Mouse (Mus musculus): ENCODE measurements around the gene Herc6.
"Not testable (repeated sequence)": the region's sequence is repeated elsewhere in the genome, so short reads cannot be mapped to it uniquely, and the experiment has no call there.

Herc6 gene

DNA sequence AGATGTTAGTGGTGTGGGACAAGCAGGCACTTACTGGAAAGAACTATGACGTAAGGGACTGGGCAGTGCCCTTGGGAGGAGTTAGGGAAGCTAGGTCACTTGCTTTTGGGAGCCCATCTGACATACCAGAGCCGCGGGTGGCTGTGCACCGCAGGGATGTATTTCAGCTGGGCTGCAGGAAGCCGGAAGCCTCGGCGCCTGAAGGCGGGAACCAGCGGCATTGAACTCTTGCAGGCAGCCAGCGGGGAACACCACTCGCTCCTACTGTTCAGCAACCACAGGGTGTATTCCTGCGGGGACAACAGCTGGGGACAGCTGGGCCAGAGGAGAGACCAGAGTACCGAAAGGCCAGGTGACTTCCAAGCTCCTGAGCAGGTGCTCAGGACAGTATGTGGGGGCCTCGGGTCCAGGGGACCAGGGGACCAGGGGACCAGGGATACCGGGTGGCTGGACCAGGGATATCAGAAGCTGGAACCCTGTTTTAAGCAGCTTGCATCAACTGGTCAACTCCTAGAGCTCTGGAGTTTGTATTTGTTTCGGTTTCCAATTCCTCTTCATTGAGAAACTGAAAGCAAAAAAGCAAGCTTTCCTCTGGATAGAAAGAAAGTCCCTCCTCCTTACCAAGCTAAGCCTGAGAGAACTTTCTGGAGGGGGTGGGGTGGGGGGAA is at the start of gene Herc6:
Gene Herc6 (plus strand): TSS at position 120 of the 668 bp plus-strand sequence.
- DNase-seq (ENCODE audit: low read depth): peak; percentile 40

DNA sequence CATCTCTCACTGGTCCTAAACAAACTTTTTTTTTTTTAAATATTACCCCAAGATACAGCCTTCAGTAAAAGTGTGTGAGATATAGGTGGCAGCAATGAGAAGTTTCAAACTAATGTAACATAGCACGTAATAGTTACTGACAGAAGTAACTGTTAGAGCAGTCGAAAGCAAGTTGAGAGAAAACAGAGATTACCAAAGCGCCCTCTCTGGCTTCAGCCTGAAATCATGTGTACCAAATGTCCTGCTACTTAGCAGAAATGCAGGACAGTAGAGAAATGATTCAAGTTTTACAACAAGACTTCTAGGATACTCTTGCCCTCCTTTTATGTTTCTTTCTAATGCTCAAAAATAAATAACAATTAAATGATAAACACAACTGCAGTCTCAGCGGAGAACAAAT is 49.8 kb upstream of the Herc6 start:
- no peak for DNase-seq (ENCODE audit: low read depth)

DNA sequence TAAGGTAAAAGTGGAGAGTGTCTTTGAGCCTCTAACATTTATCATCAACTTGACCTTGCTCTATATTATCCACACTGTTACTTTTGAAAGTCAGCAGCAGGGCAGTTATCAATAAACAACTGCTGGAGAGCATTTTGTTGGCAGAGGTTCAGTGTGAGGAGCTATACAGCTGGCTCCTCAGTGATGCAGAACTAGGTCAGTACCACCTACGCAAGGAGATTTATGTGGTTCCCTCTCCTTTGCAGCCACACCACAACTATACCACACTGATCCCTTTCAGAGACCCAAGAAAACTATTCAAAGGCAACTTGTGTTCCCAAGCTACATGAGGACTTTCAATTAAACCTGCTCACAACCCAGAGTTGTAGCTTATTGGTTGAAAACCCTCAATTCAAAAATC is 49.4 kb upstream of the Herc6 start:
- DNase-seq (ENCODE audit: low read depth): no peak

DNA sequence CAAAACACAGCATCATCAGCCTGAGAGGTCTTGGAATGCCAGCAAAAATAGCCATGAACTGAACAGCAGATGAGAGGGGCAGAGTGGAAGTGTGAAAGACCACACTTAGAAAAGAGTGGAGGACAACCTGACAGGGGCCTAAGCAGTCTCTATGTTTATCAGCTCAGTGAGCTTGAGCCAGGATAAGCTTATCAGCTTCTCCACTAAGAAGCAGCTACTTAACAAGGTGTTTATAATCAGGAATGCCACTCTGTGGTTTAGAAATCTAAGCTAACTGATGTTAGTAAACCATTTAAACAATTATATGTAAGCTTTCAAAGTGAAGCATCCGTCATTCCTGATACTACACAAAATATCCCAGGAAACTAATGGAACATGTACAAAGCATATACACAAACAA is 48.8 kb upstream of the Herc6 start:
- DNase-seq (ENCODE audit: low read depth): no peak

- no peak for DNase-seq (ENCODE audit: low read depth)
Observed at GRCm38 (mm10) chr6:57533410-57533809, 47.4 kb upstream of the Herc6 start.

DNA sequence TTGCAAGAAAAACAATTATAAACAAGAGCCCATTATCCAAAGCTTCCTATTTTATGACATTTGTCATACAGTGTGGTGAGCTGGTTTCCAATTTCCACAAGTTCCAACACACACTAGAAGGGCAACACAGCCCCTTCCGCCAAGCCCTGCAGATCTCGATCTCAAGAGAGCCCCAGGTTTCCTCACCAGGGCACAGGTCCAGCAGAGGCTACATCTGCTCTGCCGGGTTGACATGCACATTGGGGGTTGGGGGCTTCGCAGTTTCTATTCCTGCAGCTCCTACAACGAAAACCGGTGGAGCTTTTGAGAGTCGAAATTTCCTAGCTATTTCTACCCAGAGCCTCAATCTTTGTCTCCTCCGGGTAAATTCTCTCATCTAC is 46.6 kb upstream of the Herc6 start:
- DNase-seq (ENCODE audit: low read depth): no peak

DNA sequence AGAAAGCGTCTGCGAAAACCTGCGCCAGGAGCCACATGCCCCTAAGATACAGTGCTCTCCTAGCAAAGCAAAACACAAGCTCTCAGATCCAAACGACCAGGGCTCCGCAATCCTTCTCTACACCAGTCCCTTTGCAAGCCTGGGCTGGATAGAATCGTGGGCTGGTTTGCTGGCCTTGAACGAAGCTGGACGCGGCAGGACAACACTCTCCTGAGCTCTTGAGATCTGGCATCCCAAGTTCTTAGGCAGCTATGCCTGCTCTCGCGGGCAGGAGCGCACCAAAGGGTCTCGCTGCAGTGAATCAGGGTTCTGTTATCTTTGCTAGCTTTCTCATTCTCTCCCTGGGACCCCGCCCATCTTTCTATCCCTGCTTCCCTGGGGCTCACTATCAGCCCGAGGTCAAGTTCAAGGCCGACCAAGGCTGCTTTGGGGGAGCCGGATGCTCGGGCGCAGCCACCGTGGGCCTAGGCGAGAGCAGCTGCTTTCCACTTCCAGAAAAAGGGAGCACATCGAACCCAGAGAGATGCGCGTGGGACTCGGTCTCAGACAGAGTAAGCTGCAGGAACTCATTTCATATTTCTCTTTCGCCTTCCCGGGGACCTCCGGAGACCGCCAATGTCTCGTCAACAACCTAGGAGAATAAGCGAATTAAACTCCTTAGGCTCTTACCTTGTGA is 46.1 kb upstream of the Herc6 start:
- DNase-seq (ENCODE audit: low read depth): no peak

DNA sequence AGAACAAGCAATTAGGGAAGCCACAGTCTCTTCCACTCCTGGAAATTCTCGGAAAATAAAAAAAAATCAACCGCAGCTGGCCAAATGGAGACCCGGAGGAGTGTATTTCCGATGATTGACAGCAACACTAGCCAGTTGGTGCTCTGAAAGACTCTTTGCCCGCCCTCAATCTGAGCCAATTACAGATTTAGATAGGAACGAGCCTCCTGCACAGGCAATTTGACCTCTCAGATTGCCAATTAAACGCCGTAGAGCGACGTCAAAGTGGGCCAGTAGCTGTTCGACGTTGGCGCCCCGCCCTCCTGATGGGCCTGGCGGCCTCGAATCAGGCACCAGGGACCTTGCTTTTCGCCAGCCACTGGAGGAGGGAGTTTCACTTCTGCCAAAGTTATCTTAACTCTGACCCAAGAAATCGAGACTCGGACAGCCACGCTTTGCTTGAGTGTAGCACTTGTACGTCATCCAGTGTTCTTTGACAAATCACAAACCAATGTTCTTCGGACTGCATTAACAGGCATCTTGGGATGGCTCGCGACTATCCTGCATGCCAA is 45.3 kb upstream of the Herc6 start, which contains the start of gene Ppm1k:
Gene Ppm1k (minus strand): TSS at position 83 of the 551 bp plus-strand sequence.
- peak; percentile 100 for DNase-seq (ENCODE audit: low read depth)

DNA sequence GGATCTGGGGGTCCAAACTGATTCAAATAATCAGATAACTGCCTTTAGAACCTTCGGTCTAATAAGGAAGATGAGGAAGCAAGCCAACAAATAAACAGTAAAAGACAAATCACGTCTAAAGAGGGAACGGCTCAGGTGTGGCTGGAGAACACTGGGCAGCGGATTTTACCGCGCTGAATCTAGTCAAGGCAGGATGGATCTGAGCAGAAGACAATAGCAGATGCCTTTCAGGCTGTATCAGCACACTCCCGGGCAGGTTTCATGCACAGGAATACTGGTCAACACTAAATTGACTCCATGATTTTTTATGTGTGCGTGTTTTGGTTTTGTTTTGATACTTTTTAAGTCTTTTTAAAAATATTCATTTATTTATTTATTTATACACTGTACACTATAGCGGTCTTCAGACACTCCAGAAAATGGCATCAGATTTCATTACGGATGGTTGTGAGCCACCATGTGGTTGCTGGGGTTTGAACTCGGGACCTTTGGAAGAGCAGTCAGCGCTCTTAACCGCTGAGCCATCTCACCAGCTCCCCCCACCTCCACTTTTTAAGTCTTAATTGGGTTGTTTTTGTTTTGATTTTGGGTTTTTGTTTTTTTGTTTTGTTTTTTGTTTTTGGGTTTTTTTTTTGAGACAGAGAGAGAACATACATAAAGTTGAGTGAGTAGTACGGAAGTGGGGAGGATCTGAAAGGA is 44.7 kb upstream of the Herc6 start:
- DNase-seq (ENCODE audit: low read depth): no peak

GRCm38 (mm10) chr6:57537887-57538286 is 42.9 kb upstream of the Herc6 start:
- DNase-seq (ENCODE audit: low read depth): no peak

DNA sequence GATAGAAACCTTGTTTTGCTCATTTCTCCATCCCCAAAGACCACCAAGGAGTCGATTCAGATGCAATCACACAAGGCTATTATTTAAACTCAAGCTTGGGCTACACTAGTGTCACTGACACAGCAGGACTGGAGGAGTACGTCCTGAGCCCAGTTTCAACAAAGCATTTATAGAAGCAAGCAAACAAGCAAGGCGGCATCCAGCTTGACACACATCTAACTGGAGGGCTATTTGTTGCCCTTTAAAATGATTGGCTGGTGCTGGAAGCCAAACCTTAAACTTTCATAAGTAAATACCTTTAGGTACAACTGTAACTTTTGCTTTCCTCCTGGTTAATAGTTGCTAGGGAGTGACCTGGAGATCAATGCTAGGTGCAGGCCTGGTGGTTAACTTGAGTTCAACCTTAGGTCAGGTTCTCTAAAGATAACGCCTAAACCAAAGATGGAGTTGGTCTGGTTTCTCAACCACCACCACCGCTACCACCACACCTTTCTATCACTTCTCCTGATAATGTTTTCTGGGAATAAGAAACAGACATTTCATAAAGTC is 39.8 kb upstream of the Herc6 start:
- no peak for DNase-seq (ENCODE audit: low read depth)

- no peak for DNase-seq (ENCODE audit: low read depth)
Observed at GRCm38 (mm10) chr6:57541737-57542335, 39.0 kb upstream of the Herc6 start.

DNA sequence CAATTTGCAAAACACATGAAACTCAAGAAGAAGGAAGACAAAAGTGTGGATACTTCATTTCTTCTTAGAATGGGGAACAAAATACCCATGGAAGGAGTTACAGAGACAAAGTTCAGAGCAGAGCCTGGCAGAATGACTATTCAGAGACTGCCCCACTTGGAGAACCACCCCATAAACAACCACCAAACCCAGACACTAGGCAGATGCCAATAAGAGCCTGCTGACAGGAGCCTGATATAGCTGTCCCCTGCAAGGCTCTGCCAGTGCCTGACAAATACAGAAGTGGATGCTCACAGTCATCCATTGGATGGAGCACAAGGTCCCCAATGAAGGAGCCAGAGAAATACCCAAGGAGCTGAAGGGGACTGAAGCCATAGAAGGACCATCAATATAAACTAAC is 37.2 kb upstream of the Herc6 start:
- DNase-seq (ENCODE audit: low read depth): not testable (repeated sequence)

GRCm38 (mm10) chr6:57544866-57545265 is 35.9 kb upstream of the Herc6 start:
- peak; percentile 38 for DNase-seq (ENCODE audit: low read depth)

DNA sequence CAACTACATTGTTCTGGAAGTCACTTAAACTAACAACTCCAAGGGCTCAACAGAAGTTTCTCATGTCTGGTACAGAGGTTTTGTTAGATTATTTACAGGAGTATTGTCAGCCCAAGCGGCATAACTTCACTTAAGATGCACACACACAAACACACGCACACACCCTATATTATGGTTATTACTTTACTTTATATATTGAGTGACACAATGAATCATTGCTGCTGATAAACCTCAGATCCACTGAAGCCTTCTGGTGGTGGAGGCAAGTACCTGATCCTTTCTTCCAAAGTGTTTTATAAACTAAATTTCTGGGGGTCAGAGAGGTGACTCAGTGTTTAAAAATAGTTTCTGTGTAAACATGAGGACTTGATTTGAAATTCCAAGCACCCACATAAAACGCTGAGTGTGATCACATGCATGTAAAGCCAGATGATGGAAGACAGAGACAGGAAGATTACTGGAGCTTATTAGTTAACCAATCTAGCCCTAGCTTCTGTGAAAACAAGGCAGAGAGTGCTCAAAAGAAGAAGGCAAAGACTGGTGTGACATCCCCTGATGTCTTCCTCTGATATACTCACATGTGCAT is 29.5 kb upstream of the Herc6 start:
- no peak for DNase-seq (ENCODE audit: low read depth)

GRCm38 (mm10) chr6:57557796-57558317 is 22.9 kb upstream of the Herc6 start:
- DNase-seq (ENCODE audit: low read depth): no peak

GRCm38 (mm10) chr6:57563454-57563853 is 17.3 kb upstream of the Herc6 start:
- no peak for DNase-seq (ENCODE audit: low read depth)

- no peak for DNase-seq (ENCODE audit: low read depth)
Observed at GRCm38 (mm10) chr6:57565452-57565851, 15.3 kb upstream of the Herc6 start.

DNA sequence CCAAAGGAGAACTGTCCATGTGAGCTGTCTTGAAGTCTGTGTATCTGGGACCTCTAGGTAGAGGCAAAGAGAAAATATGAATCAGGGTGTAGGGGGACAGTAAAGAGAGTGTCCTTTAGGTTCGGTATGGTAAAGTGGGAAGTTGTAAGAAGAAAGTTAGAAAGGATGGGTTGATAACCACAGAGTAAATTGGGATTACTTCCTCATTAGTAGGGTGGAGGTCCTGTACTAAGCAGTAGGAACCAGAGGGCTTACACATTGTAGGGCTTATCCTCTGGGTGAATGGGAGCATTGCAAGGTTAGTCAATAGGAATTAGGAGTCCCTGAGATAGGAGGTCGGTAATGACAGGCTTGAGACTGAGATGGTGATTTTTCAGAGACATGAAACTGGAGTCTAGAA is 13.2 kb upstream of the Herc6 start:
- no peak for DNase-seq (ENCODE audit: low read depth)

DNA sequence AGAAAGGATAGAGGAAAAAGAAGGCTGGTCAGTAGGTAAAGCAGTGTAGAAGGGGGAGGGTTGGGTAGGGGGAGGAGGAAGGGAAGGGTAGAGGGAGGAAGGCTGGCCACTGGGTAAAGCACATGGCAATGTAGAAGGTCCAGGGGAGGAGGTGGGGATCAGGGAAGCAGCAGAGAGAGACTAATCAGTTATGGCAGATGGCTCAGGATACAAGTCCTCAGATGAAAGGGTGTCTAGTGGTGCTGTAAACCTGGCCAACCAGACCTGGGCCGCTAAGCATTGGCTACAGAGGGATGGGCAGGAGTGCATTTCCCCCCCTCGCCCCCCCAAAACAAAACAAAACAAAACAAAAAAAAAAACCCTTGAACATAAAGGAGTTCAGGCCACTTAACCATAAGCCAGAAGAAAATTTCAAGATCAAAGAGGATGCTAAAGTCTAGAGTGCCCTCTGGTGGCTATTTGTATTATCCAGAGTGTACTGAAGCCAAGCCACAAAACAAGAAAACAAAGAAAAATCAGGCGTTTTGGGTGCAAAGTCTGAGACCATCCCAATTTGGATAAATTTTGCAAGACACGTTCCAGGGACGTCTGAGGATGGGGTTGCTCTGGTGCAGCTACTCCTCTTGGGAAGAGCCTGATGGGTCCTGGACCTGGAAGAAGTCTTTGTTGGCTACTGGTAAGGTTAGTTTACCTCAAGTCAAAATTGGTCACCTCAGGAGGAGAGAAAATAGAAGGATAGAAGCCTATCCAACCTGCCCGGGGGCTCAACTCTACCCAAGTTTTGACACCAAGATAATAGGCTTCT is 10.4 kb upstream of the Herc6 start:
- peak; percentile 30 for DNase-seq (ENCODE audit: low read depth)

- DNase-seq (ENCODE audit: low read depth): peak; percentile 25
Observed at GRCm38 (mm10) chr6:57571587-57571986, 9.2 kb upstream of the Herc6 start.
